Mouse (Mus musculus): ENCODE measurements around the gene Ripor2.

Ripor2 gene

GRCm38 (mm10) chr13:24584403-24584802 lies 2.4 kb downstream of the Ripor2 start:
- no peak for DNase-seq (ENCODE audit: low read depth, low spot score)

- DNase-seq (ENCODE audit: low read depth, low spot score): no peak
These were observed 2.9 kb downstream of the Ripor2 start for GRCm38 (mm10) chr13:24584841-24585240.

GRCm38 (mm10) chr13:24585369-24585768 lies 3.4 kb downstream of the Ripor2 start:
- no peak for DNase-seq (ENCODE audit: low read depth, low spot score)

GRCm38 (mm10) chr13:24587192-24587895 lies 5.4 kb downstream of the Ripor2 start:
- no peak for DNase-seq (ENCODE audit: low read depth, low spot score)

- DNase-seq (ENCODE audit: low read depth, low spot score): no peak
These were observed 6.6 kb downstream of the Ripor2 start for GRCm38 (mm10) chr13:24588603-24589002.

- no peak for DNase-seq (ENCODE audit: low read depth, low spot score)
These were observed 9.7 kb downstream of the Ripor2 start for GRCm38 (mm10) chr13:24591737-24592136.

GRCm38 (mm10) chr13:24594303-24594702 lies 12.3 kb downstream of the Ripor2 start:
- DNase-seq (ENCODE audit: low read depth, low spot score): no peak

- no peak for DNase-seq (ENCODE audit: low read depth, low spot score)
These were observed 17.6 kb downstream of the Ripor2 start for GRCm38 (mm10) chr13:24599631-24600041.

GRCm38 (mm10) chr13:24602978-24603377 lies 21.0 kb downstream of the Ripor2 start:
- DNase-seq (ENCODE audit: low read depth, low spot score): no peak

- DNase-seq (ENCODE audit: low read depth, low spot score): no peak
These were observed 21.6 kb downstream of the Ripor2 start for GRCm38 (mm10) chr13:24603591-24604009.

- DNase-seq (ENCODE audit: low read depth, low spot score): no peak
These were observed 22.1 kb downstream of the Ripor2 start for GRCm38 (mm10) chr13:24604096-24604495.

GRCm38 (mm10) chr13:24604761-24605591 lies 23.0 kb downstream of the Ripor2 start:
- DNase-seq (ENCODE audit: low read depth, low spot score): no peak

- no peak for DNase-seq (ENCODE audit: low read depth, low spot score)
These were observed 23.8 kb downstream of the Ripor2 start for GRCm38 (mm10) chr13:24605755-24606154.

- no peak for DNase-seq (ENCODE audit: low read depth, low spot score)
These were observed 26.0 kb downstream of the Ripor2 start for GRCm38 (mm10) chr13:24607961-24608360.

- no peak for DNase-seq (ENCODE audit: low read depth, low spot score)
These were observed 26.7 kb downstream of the Ripor2 start for GRCm38 (mm10) chr13:24608709-24609108.

GRCm38 (mm10) chr13:24610883-24611282 lies 28.9 kb downstream of the Ripor2 start:
- no peak for DNase-seq (ENCODE audit: low read depth, low spot score)

- no peak for DNase-seq (ENCODE audit: low read depth, low spot score)
These were observed 31.0 kb downstream of the Ripor2 start for GRCm38 (mm10) chr13:24613031-24613430.

GRCm38 (mm10) chr13:24613433-24613832 lies 31.4 kb downstream of the Ripor2 start:
- no peak for DNase-seq (ENCODE audit: low read depth, low spot score)

- no peak for DNase-seq (ENCODE audit: low read depth, low spot score)
These were observed 32.2 kb downstream of the Ripor2 start for GRCm38 (mm10) chr13:24613927-24614780.

- DNase-seq (ENCODE audit: low read depth, low spot score): no peak
These were observed 34.1 kb downstream of the Ripor2 start for GRCm38 (mm10) chr13:24615921-24616565.

GRCm38 (mm10) chr13:24616645-24617044 lies 34.7 kb downstream of the Ripor2 start:
- no peak for DNase-seq (ENCODE audit: low read depth, low spot score)
